Mouse (Mus musculus) forebrain, embryonic 10.5 days (tissue): ENCODE measurements at regions not wholly inside any gene's neighbourhood (a gene's known extent, or its start where the extent isn't known, plus 50 kb on each side); places are given as distances from the start of the nearest gene placed in this dataset.
"Not testable (repeated sequence)": the region's sequence is repeated elsewhere in the genome, so short reads cannot be mapped to it uniquely, and the experiment has no call there.

Experiments used
- DNase-seq: peaks from one replicate; pipeline ENCODE4 v3.0.0-alpha.2; 2017; ENCODE audit warnings: low spot score; ENCODE audit errors: extremely low spot score
- H3K27ac ChIP-seq: fragments of 300-500 bp; sonication (generic); 2 replicates; pipeline ENCODE4 v1.5.1; 2016; ENCODE audit warnings: mild to moderate bottlenecking
- H3K27me3 ChIP-seq: fragments of 300-500 bp; sonication (generic); 2 replicates; pipeline ENCODE4 v1.6.1; 2016; ENCODE audit warnings: mild to moderate bottlenecking; ENCODE audit not compliant: poor library complexity, severe bottlenecking
- H3K36me3 ChIP-seq: fragments of 300-500 bp; sonication (generic); replicated peaks from 2 replicates; pipeline ENCODE4 v1.6.1; 2016; ENCODE audit warnings: mild to moderate bottlenecking, moderate library complexity
- H3K4me1 ChIP-seq: fragments of 300-500 bp; sonication (generic); 2 replicates; pipeline ENCODE4 v1.6.1; 2016
- H3K4me3 ChIP-seq: fragments of 300-500 bp; sonication (generic); 2 replicates; pipeline ENCODE4 v1.5.1; 2016; ENCODE audit warnings: mild to moderate bottlenecking, moderate library complexity
- H3K9me3 ChIP-seq: fragments of 300-500 bp; sonication (generic); 2 replicates; pipeline ENCODE4 v1.6.1; 2016; ENCODE audit warnings: mild to moderate bottlenecking, moderate library complexity
- WGBS: fragments of 180-500 bp; shearing (Covaris S2); methylation state at CpG from one replicate; pipeline ENCODE4 v1.1.7; 2016; 5-methylcytosine and 5-hydroxymethylcytosine counted together

DNA sequence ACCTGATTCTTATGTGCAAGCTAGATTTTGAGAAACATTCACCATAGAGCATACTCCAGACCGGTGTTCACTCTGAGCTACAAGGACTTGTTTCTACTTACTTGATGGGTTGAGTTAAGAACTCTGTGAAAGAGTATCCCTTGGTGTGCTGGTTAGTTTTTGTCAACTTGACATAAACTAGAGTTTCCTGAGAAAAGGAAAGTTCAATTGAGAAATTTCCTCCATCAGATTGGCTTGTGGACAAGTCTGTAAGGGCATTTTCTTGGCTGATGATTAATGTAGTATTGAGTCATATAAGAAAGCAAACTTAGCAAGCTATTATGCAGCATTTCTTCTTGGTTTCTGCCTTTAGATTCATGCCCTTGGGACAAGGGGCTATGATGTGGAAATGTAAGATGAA, 291.5 kb downstream of the Diras2 start:
- H3K36me3 ChIP-seq: no peaks in the 10 kb centered on the region
- no peaks in the 10 kb centered on the region for H3K27me3 ChIP-seq
- no peak for DNase-seq
- H3K27ac ChIP-seq: no peak overlapping the region
- 93% methylated on average over 1 of the region's 1 CpGs for WGBS
- H3K4me3 ChIP-seq: no peak overlapping the region
- H3K4me1 ChIP-seq: peaks cover 10% of the 10 kb centered on the region; the same call in 1 of the 2 replicates
- no peaks in the 10 kb centered on the region for H3K9me3 ChIP-seq

DNA sequence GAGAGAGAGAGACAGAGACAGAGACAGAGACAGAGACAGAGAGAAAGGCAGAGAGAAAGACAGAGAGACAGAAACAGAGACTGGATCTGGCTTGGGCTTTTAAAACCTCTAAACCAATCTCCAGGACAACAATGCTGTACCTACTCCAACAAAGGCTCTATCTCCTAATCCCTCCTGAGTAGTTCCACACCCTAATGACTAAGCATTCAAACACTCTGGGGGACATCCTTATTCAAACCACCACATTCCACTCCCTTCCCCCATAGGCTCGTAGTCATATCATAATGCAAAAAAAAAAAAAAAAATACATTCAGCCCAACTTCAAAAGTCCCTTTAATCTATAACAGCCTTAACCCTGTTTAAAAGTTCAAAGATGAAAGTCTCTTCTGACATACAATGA, 289.3 kb downstream of the Diras2 start:
- no peak overlapping the region for H3K27ac ChIP-seq
- H3K36me3 ChIP-seq: no peaks in the 10 kb centered on the region
- H3K4me3 ChIP-seq: no peak overlapping the region
- H3K9me3 ChIP-seq: no peaks in the 10 kb centered on the region
- H3K27me3 ChIP-seq: no peaks in the 10 kb centered on the region
- 59% methylated on average over 1 of the region's 1 CpGs for WGBS
- H3K4me1 ChIP-seq: no peaks in the 10 kb centered on the region
- no peak for DNase-seq

DNA sequence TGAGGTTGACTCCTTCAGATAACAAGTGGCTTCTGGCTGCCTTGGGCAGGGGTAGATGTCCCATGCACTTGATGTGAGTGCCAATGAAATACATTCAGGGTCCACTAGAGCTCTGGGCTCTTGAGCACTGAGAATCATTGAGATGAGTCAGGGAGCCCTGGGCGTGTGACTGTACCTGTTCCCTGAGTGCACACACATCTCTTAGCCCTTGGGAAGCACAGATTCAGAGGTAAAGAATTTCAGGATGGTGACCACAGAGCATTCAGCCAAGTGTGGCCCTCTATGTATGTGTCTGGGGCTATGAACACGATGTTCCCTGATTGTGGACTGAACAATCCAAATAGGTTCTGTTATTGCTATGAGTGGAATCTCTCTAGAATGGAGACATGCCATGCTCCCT, 281.6 kb downstream of the Diras2 start:
- Histone ChIP-seq H3K27me3 (no peaks in the 10 kb centered on the region), H3K27ac (no peak overlapping the region), H3K36me3 (no peaks in the 10 kb centered on the region), H3K4me1 (no peaks in the 10 kb centered on the region), H3K9me3 (no peaks in the 10 kb centered on the region), H3K4me3 (no peak overlapping the region)
- no peak for DNase-seq
- WGBS: 82% methylated on average over 2 of the region's 2 CpGs

DNA sequence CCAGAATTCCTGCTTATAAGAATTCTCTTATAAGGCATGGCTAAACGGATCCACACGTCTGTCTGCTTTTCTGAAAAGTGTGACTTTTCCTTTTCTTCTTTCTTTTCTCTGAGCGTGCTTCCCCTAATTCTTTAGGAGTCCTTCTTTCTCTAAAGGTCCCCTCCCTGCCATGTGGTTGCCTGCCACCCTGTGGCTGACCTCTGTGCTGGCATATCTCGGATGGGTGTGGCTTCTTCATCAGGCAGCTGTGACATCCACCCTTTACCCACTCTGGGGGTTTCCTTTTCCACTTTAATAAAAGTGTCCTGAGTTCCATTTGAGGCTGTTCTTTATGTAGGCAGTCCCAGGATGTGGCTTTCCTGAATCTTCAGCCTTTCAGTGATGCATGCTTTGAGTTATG, 280.7 kb downstream of the Diras2 start:
- Histone ChIP-seq H3K27ac (no peak overlapping the region), H3K27me3 (no peaks in the 10 kb centered on the region), H3K4me1 (no peaks in the 10 kb centered on the region), H3K36me3 (no peaks in the 10 kb centered on the region), H3K4me3 (no peak overlapping the region), H3K9me3 (no peaks in the 10 kb centered on the region)
- WGBS: 65% methylated on average over 4 of the region's 4 CpGs
- no peak for DNase-seq

DNA sequence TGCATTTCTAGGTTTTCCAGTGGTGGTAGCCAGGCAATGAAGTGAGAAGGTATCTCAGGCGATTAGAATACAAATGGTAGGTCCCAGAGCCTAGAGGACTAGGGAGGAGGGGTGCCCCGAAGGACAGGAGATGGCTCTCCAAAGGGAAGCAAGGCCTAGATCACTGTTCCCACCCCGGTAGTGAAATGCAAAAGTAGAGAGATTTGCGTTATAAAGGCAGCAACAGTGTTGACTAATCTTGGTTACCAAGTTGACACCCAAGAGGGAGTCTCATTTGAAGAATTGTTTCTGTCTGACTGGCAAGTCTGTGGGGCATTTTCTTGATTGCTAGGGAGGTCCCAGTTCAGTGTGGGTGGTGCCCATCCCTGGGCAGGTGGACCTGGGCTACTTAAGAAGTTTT, 278.8 kb downstream of the Diras2 start:
- Histone ChIP-seq H3K27me3 (no peaks in the 10 kb centered on the region), H3K36me3 (no peaks in the 10 kb centered on the region), H3K4me3 (no peak overlapping the region), H3K9me3 (no peaks in the 10 kb centered on the region), H3K27ac (no peak overlapping the region), H3K4me1 (no peaks in the 10 kb centered on the region)
- DNase-seq: no peak
- WGBS: 64% methylated on average over 4 of the region's 4 CpGs

DNA sequence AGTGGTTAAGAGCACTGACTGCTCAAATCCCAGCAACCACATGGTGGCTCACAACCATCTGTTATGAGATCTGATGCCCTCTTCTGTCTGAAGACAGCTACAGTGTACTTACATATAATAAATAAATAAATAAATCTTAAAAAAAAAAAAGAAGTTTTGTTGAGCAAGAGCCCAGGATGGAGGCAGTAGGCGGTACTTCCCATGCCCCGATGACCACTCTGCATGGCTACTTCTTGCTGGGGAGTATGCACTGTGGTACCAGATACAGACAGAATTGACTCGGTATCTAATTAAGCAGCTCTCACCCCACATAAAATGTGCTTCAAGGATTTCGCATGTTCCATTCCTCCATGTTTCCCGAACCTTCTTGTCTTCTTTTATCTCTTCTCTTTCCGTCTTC, 278.4 kb downstream of the Diras2 start:
- 46% methylated on average over 6 of the region's 6 CpGs for WGBS
- H3K27ac ChIP-seq, H3K4me3 ChIP-seq, H3K9me3 ChIP-seq, H3K36me3 ChIP-seq, H3K27me3 ChIP-seq, DNase-seq, H3K4me1 ChIP-seq: not testable (repeated sequence)

DNA sequence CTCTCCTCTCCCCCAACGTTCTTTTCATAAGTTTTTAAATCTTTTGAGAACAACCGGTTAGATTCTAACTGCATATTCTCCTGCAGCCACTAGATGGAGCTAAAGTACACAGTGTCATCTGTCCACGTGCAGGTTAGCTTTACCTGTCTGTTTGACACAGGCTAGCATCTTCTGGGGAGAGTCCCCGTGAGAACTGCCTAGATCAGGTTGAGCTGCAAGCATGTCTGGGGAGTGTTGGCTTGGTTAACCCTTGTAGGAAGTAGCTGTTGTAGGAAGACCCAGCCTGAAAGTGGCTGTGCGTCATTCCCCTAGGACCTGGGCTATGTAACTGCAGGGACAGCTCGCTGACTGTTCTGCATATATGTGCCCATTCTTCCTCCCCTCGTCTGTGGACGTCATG, 277.9 kb downstream of the Diras2 start:
- Histone ChIP-seq H3K36me3 (no peaks in the 10 kb centered on the region), H3K4me1 (no peaks in the 10 kb centered on the region)

DNA sequence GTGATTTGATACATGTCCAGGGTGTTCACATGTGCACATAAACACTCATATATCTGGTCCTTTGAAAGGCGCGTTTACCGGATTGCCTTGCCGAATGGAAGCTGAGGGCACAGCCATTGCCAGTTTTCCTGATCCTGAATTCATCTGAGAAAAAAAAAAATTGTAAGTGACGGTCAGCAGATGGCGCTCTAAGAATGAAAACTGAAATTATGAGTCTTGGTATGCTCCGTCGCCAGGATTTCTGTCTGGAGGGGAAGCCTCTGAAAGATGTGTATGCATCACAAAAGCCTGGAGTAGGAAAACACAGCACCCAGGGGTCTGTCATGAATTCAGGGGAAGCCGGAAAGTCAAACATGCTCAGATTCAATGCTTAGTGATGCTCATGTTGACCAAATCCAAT, 276.9 kb downstream of the Diras2 start:
- H3K27ac ChIP-seq: no peak overlapping the region
- no peaks in the 10 kb centered on the region for H3K9me3 ChIP-seq
- 24% methylated on average over 9 of the region's 9 CpGs for WGBS
- DNase-seq: peak; percentile 38
- no peaks in the 10 kb centered on the region for H3K27me3 ChIP-seq
- no peak overlapping the region for H3K4me3 ChIP-seq
- no peaks in the 10 kb centered on the region for H3K4me1 ChIP-seq
- no peaks in the 10 kb centered on the region for H3K36me3 ChIP-seq

More for the DNA sequence above, 277.9 kb downstream of the Diras2 start:
- no peak overlapping the region for H3K27ac ChIP-seq
- H3K9me3 ChIP-seq: no peaks in the 10 kb centered on the region
- peak; percentile 23 for DNase-seq
- no peaks in the 10 kb centered on the region for H3K27me3 ChIP-seq
- no peak overlapping the region for H3K4me3 ChIP-seq
- 33% methylated on average over 8 of the region's 8 CpGs for WGBS

DNA sequence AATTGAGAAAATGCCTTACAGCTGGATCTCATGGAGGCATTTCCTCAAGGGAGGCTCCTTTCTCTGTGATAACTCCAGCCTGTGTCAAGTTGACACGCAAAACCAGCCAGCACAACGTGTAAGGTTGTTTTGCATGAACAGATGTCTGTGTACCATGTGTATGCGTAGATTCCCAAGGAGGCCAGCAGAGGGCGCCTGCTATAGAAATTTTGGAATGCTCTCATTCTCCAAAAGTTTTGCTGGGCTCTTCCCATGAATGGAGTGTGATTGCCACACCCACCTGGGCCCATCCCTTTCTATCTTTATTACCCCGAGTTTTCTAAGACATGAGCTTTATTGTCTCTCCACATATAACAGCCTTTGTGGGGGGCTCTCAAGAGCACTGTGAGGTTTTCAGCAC, 275.4 kb downstream of the Diras2 start:
- Histone ChIP-seq H3K9me3 (no peaks in the 10 kb centered on the region), H3K36me3 (no peaks in the 10 kb centered on the region), H3K4me3 (no peak overlapping the region), H3K27me3 (no peaks in the 10 kb centered on the region), H3K4me1 (no peaks in the 10 kb centered on the region), H3K27ac (no peak overlapping the region)
- no peak for DNase-seq
- 74% methylated on average over 5 of the region's 5 CpGs for WGBS

DNA sequence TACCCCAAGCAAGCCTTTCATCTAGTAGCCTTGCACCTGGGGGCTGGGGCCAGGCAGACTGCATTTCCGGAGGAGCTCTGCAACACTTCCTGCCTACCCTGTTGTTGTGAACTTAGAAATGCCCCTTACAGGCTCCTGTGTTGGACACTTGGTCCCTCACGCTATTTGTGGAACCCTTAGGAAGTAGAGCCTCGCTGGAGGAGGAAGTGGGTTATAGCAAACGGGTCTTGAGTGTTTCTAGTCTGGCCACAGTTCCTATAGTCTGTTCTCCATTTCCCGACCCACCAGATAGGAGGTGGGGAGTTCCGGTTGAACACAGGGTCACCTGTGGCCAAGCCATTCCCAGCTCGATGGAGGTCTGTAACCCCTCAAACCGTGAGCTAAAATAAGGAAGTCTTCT, 272.7 kb downstream of the Diras2 start:
- no peak for DNase-seq
- Histone ChIP-seq H3K27ac (no peak overlapping the region), H3K4me3 (no peak overlapping the region), H3K9me3 (no peaks in the 10 kb centered on the region), H3K36me3 (no peaks in the 10 kb centered on the region), H3K27me3 (no peaks in the 10 kb centered on the region), H3K4me1 (no peaks in the 10 kb centered on the region)
- 93% methylated on average over 8 of the region's 8 CpGs for WGBS

DNA sequence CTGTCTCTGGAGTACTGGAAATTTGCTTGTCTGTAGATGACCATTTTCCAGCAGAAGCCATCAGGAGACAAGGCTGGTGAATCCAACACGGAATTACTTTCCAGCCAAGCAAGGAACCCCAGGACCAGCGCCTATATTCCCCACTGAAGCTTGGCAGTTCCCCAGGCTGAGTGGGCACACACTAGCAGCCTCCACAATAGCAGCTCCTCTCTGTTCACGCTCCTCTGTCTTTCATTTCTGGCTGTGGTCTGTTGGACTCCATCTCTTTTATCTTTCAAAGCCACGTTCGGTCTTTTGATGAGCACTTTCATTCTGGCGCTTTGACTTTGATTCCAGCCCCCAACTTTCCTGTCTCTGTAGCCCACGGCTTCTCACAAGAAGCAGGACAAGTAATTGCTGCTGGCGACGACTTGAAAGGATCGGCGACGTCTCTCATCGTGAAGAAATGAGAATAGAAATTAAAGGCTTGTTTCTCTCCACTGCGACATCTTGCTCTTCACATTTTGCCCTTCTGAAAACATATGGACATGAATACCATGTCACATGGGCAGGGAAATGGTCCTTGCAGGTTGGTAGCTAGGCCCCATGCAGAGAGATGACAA, 268.0 kb downstream of the Diras2 start:
- WGBS: 93% methylated on average over 14 of the region's 14 CpGs
- no peak overlapping the region for H3K4me3 ChIP-seq
- DNase-seq: no peak

DNA sequence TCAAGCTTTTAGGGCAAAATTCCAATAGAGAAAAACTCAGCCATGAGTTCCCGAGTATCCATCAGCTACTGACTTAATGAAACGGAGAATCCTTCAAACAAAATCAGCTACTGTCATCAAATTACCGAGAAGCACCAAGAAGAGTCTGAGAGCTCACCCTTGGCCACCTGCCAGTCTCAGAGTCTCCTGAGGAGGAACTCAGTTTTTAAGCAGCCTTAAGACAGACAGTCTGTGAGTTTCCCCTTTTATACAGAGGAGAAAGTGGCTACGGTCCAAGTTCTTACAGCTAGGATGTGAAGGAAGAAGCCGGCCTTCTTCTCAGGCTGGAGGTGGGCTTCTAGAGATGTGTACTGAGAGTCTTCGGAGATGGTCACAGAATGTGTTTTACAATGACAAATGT, 262.8 kb downstream of the Diras2 start:
- 94% methylated on average over 6 of the region's 6 CpGs for WGBS
- DNase-seq: no peak
- H3K27me3 ChIP-seq: no peaks in the 10 kb centered on the region
- H3K4me1 ChIP-seq: no peaks in the 10 kb centered on the region
- no peak overlapping the region for H3K4me3 ChIP-seq
- H3K36me3 ChIP-seq: no peaks in the 10 kb centered on the region
- H3K27ac ChIP-seq: no peak overlapping the region
- no peaks in the 10 kb centered on the region for H3K9me3 ChIP-seq

More for the DNA sequence above, 268.0 kb downstream of the Diras2 start:
- no peaks in the 10 kb centered on the region for H3K4me1 ChIP-seq
- no peaks in the 10 kb centered on the region for H3K9me3 ChIP-seq
- no peaks in the 10 kb centered on the region for H3K36me3 ChIP-seq
- H3K27me3 ChIP-seq: no peaks in the 10 kb centered on the region
- H3K27ac ChIP-seq: no peak overlapping the region

DNA sequence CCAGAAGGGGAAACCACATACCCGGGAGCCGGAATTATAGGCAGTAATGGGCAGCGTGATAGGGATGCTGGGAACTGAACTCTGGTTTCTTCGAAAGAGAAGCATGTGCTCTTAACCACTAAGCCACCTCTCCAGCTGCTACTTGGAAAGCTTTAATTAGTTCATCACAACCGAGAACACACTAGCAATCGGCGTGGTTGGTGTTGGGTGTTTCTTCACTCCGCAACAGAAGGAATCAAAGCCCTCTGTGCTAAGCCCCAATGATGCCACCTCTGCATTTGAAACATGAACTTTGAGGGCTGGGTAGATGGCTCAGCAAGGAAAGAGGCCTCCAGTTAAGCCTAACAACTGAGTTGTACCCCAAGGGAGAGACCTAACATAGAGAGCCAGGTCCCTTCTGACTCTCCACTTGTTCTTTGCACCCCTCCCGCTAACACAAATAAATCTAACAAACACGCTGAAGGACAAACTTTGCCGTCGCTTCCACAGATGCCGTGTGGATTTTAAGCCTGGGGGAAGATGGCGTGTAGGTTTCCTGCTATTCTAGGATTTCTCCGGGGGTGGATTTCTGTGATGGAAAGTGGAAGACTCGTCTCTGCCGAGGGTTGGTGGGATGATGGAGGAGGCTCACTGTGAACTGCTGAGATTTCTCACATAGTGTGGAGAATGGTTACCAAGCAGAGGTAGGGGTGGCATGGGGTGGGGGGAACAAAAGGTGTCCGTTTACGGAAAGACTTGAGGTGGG, 257.4 kb downstream of the Diras2 start:
- Histone ChIP-seq H3K27ac (no peak overlapping the region), H3K4me3 (no peak overlapping the region)
- 91% methylated on average over 19 of the region's 19 CpGs for WGBS

More for the DNA sequence above, 257.4 kb downstream of the Diras2 start:
- Histone ChIP-seq H3K9me3 (no peaks in the 10 kb centered on the region), H3K27me3 (peaks cover 13% of the 10 kb centered on the region; the same call in 1 of the 2 replicates), H3K4me1 (peaks cover 3% of the 10 kb centered on the region; the same call in 1 of the 2 replicates), H3K36me3 (no peaks in the 10 kb centered on the region)
- no peak for DNase-seq
